Mouse (Mus musculus): ENCODE data around the gene Cirbp. TPM values are rescaled to one million over a fixed set of nuclear protein-coding genes. Genes with fewer than 3 reads are reported as not detected.

Cirbp gene
- polyA plus RNA-seq, 1 experiment, result 50.2 TPM

DNA sequence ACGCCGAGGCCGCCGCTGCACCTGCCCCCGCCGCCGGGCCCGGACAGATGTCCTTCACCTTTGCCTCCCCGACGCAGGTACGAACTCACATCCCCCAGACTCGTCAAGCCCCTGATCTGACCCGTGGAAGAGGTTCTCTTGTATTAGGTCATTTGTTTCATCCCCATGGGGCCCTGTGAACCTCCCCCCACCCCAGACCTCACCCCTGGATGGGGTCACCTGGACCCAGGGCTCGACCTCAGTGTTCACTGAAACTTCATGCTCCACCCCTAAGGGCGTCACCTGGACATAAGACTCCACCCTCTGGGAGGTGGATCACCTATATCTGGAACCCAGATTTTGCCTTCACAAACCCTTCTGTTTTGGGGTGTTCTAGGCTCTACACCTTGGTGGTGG lies 23.3 kb upstream of the Cirbp start:
- Histone ChIP-seq H3K4me1 (ENCODE audit: control insufficient read depth, insufficient read depth, low read length) (peaks cover 4% of the 10 kb centered on the region; the same call in 1 of the 2 replicates), H3K27ac (ENCODE audit: insufficient read depth, low read length) (peak overlapping the region; percentile 62), H3K4me3 (ENCODE audit: insufficient read depth, low read length) (peak overlapping the region; percentile 83)
- TF ChIP-seq POLR2A (IDR thresholded peaks at IDR 0.05; ENCODE audit: low read depth, low read length) (no peak), CTCF (IDR thresholded peaks at IDR 0.05; ENCODE audit: borderline replicate concordance, insufficient read depth, low read length) (no peak)

DNA sequence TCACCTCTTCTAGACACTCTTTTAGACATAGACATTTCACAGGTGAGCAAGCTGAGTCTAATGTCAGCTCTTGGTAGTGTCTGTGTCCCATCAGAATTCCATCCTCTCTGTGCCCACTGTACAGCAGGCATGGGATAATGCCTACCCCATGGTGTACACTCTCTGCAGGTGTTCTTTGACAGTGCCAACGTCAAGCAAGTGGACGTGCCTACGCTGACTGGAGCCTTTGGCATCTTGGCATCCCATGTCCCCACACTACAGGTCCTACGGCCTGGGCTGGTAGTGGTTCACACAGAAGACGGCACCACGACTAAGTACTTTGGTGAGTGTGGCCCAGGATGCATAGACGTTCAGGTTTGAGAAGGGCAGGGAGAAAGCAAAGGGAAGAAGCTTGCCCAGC lies 22.1 kb upstream of the Cirbp start:
- TF ChIP-seq POLR2A (IDR thresholded peaks at IDR 0.05; ENCODE audit: low read depth, low read length), result no peak
- Histone ChIP-seq H3K4me1 (ENCODE audit: control insufficient read depth, insufficient read depth, low read length) (peaks cover 2% of the 10 kb centered on the region; the same call in 1 of the 2 replicates), H3K4me3 (ENCODE audit: insufficient read depth, low read length) (no peak overlapping the region), H3K27ac (ENCODE audit: insufficient read depth, low read length) (no peak overlapping the region)

DNA sequence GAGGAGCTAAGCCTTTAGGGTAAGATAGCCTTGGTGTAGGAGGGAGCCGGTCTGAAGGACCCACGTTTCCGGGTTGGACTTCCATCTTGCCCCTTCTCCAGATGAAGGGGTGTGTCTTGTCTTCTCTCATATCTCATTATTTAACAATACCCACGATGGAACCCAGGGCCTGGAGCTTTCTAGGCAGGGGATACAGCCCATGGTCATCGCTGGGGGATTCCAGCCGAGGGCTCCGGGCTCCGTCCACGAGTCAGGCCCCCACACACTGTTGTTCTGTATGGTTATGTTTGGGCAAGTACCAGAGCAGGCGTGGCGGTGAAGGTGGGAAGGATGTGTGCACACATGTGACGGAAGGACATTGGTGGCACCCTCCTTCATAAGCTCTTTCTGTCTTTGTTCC lies 21.6 kb upstream of the Cirbp start:
- Histone ChIP-seq H3K27ac (ENCODE audit: insufficient read depth, low read length) (no peak overlapping the region), H3K4me1 (ENCODE audit: control insufficient read depth, insufficient read depth, low read length) (peaks cover 2% of the 10 kb centered on the region; the same call in 1 of the 2 replicates), H3K4me3 (ENCODE audit: insufficient read depth, low read length) (no peak overlapping the region)
- no peak for TF ChIP-seq CTCF (IDR thresholded peaks at IDR 0.05; ENCODE audit: borderline replicate concordance, insufficient read depth, low read length)
- TF ChIP-seq POLR2A (IDR thresholded peaks at IDR 0.05; ENCODE audit: low read depth, low read length), result no peak

DNA sequence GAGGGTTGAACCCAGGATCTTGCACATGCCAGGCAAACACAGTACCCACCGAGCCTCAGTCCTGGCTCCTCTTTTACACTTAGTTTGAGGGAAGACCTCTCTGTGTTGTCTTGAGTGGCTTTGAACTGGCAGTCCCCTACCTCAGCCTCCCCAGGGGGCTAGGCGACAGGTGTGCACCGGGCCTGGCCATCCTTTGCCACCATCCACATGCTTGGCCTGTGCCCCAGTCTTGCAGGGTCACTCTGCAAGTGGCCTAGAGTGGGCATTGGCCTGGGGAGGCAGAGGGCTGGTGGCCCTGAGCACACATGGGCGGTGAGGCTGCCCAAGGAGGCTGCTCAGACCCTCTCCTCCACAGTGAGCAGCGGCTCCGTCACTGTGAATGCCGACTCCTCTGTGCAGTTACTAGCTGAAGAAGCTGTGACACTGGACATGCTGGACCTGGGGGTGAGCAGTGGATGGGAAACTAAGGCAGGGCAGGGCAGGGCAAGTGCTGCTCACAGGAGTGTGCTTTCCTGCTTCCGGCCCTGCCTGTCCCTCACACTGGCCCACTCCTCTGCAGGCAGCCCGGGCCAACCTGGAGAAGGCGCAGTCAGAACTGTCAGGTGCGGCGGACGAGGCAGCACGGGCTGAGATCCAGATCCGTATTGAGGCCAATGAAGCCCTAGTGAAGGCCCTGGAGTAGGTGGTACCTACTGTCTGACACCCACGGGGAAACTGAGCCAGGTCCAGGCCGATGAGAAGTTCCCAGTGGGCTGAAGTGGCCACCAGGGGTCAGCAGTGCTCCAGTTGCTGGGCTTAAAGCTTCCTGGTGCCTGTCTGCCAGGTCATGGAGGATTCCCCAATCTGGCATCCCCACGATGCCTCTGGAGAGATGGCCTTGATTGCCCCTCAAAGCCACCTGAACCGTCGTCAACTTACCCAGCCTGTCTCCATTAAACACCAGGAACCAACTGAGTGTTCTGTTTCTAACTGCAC lies 20.6 kb upstream of the Cirbp start:
- no peak overlapping the region for H3K4me3 ChIP-seq (ENCODE audit: insufficient read depth, low read length)
- no peak overlapping the region for H3K27ac ChIP-seq (ENCODE audit: insufficient read depth, low read length)
- peaks cover 2% of the 10 kb centered on the region; the same call in 1 of the 2 replicates for H3K4me1 ChIP-seq (ENCODE audit: control insufficient read depth, insufficient read depth, low read length)
- peak; percentile 74 for TF ChIP-seq CTCF (IDR thresholded peaks at IDR 0.05; ENCODE audit: borderline replicate concordance, insufficient read depth, low read length)
- TF ChIP-seq POLR2A (IDR thresholded peaks at IDR 0.05; ENCODE audit: low read depth, low read length), result no peak

DNA sequence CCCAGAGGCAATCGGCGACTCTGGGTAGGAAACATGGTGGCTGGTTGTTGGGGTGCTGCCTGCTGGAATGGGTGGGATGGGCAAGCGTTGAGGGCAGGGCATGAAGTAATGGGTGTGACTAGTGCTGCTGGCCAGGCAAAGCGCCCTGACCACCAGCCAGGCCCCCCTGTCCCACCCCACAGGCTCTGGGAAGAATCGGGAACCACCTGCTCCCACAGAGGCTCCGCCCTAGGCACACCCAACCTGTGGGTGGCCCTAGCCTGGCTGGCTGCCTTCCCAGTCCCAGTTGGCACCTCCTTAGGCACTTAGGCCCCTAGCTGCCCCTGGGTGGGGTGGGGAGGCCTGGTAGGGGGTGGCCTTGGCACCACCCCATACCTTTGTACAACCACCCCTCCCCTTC lies 19.9 kb upstream of the Cirbp start:
- TF ChIP-seq POLR2A (IDR thresholded peaks at IDR 0.05; ENCODE audit: low read depth, low read length) (no peak), CTCF (IDR thresholded peaks at IDR 0.05; ENCODE audit: borderline replicate concordance, insufficient read depth, low read length) (no peak)
- Histone ChIP-seq H3K4me1 (ENCODE audit: control insufficient read depth, insufficient read depth, low read length) (peaks cover 2% of the 10 kb centered on the region; the same call in 1 of the 2 replicates), H3K27ac (ENCODE audit: insufficient read depth, low read length) (no peak overlapping the region), H3K4me3 (ENCODE audit: insufficient read depth, low read length) (no peak overlapping the region)

DNA sequence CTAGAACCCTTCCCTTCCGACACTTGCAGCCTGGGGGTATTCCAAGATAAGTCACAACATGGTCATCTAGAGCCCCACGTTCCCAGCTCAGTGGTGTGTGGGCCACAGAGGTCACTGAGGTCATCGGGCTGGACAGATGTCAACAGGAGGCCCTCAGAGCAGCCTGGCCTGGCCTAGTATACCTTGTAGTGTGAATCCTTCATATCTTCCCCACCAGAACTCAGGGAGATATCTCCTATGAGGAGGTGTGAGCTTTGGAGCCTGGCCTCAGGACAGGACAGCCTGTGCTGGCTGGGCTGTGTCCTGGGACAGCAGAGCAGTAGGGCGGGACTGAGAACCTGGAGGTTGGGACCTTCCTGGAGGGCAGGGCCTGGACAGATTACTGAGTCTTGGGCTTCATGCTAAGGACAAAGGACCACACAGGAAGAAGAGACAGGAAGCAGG lies 19.2 kb upstream of the Cirbp start:
- H3K27ac ChIP-seq (ENCODE audit: insufficient read depth, low read length), result no peak overlapping the region
- peaks cover 2% of the 10 kb centered on the region; the same call in 1 of the 2 replicates for H3K4me1 ChIP-seq (ENCODE audit: control insufficient read depth, insufficient read depth, low read length)
- TF ChIP-seq CTCF (IDR thresholded peaks at IDR 0.05; ENCODE audit: borderline replicate concordance, insufficient read depth, low read length) (no peak), POLR2A (IDR thresholded peaks at IDR 0.05; ENCODE audit: low read depth, low read length) (no peak)
- no peak overlapping the region for H3K4me3 ChIP-seq (ENCODE audit: insufficient read depth, low read length)

DNA sequence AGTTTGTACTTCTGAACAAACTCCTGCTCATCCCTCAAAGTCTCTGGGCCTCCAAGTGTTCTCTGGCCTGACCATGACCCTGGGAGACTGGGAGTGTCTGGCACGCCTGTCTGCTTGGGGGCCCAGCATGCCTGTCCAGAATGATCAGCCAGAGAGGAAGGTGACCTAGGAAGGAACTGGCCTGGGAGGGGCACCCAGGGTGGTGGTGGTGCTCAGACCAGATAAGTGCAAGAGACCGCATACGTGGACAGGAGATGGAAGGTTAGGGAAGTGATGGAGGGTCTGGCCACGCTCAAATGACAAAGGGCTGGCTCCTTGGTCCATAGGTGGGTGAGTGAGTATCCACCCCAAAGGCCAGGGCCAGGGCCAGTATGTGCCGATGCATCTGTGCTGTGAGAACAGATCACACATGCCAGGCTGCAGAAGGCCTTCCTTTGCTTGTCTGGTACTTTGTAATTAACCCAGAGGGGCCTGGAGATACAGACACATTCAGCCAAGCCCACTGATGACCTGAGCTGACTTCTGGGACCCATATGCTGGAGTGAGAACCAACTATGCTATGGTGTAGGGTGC lies 18.6 kb upstream of the Cirbp start:
- Histone ChIP-seq H3K4me1 (ENCODE audit: control insufficient read depth, insufficient read depth, low read length) (peaks cover 2% of the 10 kb centered on the region; the same call in 1 of the 2 replicates), H3K4me3 (ENCODE audit: insufficient read depth, low read length) (no peak overlapping the region), H3K27ac (ENCODE audit: insufficient read depth, low read length) (no peak overlapping the region; the same call in 1 of the 2 replicates)
- TF ChIP-seq CTCF (IDR thresholded peaks at IDR 0.05; ENCODE audit: borderline replicate concordance, insufficient read depth, low read length), result no peak
- no peak for TF ChIP-seq POLR2A (IDR thresholded peaks at IDR 0.05; ENCODE audit: low read depth, low read length)

DNA sequence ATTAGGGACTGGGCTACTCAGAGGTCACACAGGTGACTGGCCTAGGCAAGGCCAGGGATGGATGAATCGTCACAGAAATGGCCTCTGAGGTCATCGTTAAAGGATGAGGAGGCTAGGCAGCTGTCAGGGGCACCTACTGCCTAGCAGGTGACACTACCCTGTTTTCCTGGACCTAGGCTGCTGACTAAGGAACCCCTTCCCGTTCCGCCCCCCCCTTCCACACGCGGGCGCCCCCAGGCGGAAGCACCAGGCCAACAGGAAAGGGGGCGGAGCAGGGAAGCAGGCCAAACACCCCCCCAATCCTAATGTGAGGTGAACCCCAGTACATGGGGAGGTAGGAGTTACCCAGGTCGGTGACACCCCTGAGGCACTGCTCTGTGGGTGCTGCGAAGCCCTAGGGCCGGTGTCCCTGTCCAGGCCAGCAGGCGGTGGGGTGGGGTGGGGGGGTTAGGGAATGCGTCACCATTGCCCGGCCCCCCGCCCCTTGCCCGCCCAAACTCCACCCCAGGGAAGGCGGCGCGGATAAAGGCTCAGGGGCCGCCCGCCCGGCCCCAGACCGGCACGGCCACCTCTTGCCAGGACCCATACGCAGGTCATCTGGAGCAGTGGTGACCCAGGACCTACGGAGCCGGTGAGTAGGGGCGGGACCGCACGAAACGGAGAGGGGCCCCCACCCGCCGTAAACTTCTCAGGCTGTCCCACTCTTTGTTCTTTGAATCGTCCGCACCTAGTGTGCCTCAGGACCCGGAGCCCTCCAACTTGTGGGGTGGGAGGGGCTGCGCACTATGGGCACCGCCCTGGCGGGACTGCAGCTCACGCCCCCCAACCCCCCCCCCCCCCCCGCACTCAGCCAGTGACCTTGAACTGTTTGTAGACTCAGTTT lies 17.8 kb upstream of the Cirbp start, which contains the start of gene Midn:
Gene Midn (plus strand): TSS at position 554 of the 883 bp plus-strand sequence.
- H3K4me1 ChIP-seq (ENCODE audit: control insufficient read depth, insufficient read depth, low read length), result peaks cover 2% of the 10 kb centered on the region; the same call in 1 of the 2 replicates
- TF ChIP-seq CTCF (IDR thresholded peaks at IDR 0.05; ENCODE audit: borderline replicate concordance, insufficient read depth, low read length), result peak; percentile 28; the same call in 1 of the 2 replicates
- TF ChIP-seq POLR2A (IDR thresholded peaks at IDR 0.05; ENCODE audit: low read depth, low read length), result peak; percentile 98
- peak within 1 kb of the TSS; percentile 71 for H3K4me3 ChIP-seq (ENCODE audit: insufficient read depth, low read length)
- peak within 1 kb of the TSS; percentile 87 for H3K27ac ChIP-seq (ENCODE audit: insufficient read depth, low read length)
